Mouse (Mus musculus): ENCODE data around the gene Kcne3.

The Kcne3 gene

DNA sequence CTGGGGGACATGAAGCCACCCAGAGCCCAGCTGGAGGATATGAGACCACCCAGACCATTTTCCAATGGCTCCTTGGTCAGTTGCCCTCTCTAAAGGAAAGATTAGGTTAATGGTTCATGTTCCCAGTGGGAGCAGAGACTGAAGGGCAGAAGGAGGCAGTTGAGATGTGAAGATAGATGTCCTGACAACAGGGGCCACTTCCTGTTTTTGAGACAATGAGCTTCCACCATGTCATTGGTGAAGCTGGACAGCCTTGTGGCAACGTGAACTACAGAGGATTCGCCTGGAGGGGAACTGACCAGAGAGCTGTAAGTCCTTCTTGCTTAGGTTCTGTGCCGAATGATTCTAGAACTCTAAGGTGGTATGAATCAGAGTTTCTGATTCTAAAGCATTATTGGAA lies at the start of gene Kcne3:
Gene Kcne3, plus strand, starts transcription at position 234 of the 400 bp plus-strand sequence.
- in situ Hi-C loops (cut with MboI, MseI), result no loop called here

DNA sequence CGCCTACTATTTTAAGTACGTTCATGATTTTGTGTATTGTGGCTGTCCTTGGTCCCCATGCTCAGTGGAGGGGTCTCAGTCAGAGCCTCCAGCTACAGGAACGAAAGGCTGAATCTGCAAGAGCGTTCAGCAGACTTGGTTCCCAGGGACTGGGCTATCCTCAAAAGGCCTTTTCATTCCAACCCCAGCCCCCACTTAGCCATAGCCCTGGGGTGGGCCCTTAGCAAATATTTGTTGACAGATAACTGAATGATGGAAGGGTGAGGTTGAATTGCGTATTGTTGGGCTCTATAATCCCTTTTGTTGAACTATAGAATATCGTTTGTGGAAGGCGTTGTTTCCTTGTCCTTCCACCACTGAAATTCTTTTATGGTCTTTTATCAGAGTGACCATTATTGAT lies 49.8 kb upstream of the Kcne3 start:
- in situ Hi-C loops (cut with MboI, MseI), result no loop called here

DNA sequence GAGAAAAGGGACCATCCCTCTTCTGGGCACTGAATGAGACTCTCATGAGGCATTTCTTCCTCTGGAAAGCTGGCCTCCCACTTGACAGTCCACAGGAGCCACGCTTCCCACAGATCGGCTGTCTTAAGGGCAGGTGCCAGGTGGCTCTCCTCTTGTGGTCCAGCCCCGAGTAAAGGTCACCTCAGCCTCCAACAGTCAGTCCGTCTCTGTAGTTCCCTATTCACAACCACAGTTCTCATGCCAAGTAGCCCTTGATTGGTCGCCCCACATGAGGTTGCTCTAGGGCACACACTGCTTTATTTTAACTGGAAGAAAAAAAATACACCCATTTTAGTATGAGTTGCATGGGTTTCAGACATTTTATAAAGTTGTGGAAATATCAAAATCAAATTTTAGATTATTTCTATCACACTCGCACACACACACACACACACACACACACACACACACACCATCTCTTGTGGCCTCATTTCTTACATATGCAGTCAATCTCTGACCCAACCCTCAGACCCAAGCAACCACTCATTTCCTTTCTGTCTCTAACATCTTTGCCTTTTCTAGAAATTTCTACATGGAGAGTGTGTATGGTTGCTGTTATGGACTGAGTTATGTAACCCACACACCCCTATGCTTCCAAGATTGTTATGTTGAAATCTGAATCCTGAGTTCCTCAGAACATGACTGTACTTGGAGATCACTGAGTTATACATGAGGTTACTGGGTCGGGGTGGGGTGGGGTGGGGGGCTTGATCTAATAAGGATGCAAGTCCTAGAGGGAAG lies 47.9 kb upstream of the Kcne3 start:
- in situ Hi-C loops (cut with MboI, MseI), result no loop called here

DNA sequence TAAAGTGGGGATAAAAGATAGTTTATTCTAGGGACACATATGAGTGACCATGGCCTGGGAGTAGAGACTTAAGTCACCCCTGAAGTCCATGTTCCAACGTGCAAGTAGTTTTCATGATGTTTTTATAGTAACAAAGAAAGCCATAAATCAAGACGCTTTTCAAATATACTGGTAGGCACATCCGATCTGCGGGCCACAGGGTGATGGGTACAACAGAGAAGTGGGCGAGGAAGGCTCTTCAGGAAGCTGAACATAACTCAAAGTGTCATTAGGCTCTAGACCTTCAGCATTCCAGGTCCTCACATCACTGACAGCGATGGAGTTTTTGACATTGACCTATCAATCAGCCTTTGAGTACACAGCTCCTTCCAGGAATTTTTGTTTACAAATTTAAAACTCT lies 45.7 kb upstream of the Kcne3 start:
- in situ Hi-C loops (cut with MboI, MseI), result no loop called here

- in situ Hi-C loops (cut with MboI, MseI), result no loop called here
Observed at GRCm38 (mm10) chr7:100132379-100132778, 43.9 kb upstream of the Kcne3 start.

DNA sequence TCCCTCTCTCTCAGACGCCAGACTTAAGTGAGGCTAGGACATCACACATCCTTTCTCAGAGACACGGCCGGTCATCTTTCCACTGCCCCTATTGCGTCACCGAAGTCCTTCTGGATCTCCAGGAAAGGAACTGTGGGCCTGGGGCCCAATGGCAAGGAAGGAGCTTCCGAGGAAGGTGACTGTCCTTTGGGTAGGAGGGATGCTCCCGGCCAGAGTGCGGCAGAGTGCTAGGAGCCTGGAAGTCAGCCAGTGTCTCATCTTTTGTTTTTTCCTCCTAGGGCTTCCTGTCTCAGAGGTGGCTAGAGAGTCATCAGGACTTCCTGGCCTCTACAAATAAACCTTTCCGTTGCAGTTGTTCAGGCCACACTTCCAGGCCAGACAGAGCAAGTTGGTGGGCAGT lies 39.3 kb upstream of the Kcne3 start:
- in situ Hi-C loops (cut with MboI, MseI), result no loop called here

DNA sequence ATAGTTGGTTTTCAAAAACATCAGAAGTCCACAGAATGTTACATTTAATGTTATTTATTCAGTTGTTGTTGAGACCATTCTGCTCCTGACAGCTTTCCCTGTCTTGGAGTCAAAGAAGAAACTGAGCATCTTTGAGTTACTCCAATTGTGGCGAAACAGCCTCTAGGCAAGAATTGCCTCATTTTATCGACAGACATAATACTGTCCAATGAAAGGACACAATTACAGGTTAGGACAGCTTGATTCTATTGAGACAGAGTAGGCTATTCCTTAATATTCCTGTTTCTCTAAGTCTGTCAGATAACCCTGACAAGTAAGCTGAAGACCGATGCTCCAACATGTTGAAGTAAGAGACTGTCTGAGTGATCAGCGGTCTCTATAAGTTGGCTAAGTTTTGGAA lies 38.2 kb upstream of the Kcne3 start:
- in situ Hi-C loops (cut with MboI, MseI), result no loop called here

DNA sequence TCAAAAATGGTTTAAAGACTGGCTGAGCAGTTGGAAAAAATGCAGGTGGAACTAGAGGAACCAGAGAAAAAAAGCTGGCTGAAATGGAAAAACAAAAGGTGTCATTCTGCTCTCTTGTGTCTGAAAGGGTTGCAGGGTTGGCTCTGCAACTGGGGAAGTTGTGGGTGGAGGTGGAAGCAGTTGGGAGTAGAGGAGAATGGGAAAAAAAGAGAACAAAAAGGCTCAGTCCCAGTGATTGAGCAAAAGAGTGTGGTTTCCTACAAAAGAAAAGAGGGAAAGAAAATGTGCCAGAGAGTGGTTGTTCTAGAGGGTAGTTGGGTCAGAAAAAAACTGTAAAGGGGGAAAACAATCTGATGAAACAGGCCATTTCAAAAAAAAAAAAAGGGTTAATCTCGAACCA lies 35.7 kb upstream of the Kcne3 start:
- in situ Hi-C loops (cut with MboI, MseI), result no loop called here

DNA sequence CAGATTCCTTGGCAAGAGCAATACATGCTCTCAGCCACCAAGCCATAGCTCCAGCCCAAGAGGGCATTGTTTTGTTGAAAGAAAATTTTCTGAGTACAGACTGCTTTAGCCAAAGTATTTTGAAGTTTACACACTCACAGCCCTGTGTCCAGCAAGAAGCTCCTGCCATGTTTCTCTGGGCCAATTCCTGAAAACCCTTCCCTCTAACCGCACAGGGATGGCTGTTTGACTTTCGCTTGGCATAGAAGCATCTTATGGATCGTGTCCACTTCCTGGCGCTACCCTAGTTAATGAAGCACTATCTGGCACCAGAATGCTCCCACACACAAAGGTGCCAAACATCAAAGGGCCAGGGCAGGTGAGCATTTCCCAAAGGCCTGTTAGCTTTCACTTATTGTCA lies 27.7 kb upstream of the Kcne3 start:
- in situ Hi-C loops (cut with MboI, MseI), result no loop called here

DNA sequence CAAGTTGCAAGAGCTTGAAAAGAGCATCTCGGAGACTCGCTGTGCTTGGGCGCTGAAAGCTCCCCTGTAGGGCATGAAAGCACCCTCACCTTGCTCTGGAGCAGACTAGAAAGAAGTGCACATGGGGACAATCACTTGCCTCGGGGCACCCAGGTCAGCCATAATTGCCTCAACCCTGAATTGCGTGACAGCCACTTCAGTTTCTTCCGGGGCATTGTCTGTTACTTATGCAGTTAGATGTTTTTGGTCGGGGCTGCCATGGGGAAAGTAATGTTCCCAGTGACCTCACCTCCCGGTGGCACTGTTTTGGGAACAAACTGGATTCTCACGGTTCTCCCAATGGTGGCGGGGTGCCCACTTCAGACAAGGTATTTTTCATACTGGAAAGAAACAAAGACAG lies 26.2 kb upstream of the Kcne3 start:
- in situ Hi-C loops (cut with MboI, MseI), result no loop called here

GRCm38 (mm10) chr7:100150626-100151025 lies 25.7 kb upstream of the Kcne3 start:
- in situ Hi-C loops (cut with MboI, MseI), result no loop called here

GRCm38 (mm10) chr7:100157669-100158068 lies 18.6 kb upstream of the Kcne3 start:
- in situ Hi-C loops (cut with MboI, MseI), result no loop called here

DNA sequence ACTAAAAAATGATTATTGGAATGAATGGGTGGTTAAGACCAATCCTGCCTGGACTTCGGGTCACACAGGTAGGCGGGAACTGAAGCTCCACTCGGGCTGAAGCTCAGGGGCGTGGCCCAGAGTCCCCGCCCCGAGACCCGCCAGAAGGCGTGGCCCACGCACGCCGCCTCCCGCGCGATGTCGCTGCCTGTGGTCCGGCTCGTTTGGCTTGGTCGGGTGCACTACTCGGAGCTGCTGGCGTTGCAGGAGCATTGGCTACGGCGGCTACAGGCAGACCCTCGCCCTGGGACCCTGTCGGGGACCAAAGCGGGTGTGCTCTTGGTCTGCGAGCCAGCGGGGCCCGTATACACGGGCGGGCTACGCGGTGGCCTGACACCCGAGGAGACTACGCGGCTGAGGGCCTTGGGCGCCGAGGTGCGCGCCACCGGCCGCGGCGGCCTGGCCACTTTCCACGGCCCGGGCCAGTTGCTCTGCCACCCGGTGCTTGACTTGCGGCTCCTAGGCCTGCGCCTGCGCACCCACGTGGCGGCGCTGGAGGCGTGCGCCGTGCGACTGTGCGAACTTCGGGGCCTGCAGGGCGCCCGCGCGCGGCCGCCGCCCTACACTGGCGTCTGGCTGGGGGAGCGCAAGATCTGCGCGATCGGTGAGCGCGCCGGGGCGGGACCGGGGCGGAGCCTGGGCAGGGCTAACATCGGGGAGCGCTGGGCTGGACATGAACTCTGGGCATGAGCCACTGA lies 17.0 kb upstream of the Kcne3 start, which contains the start of gene Lipt2:
Gene Lipt2, plus strand, starts transcription at position 173 of the 737 bp plus-strand sequence.
- in situ Hi-C loops (cut with MboI, MseI), result no loop called here

DNA sequence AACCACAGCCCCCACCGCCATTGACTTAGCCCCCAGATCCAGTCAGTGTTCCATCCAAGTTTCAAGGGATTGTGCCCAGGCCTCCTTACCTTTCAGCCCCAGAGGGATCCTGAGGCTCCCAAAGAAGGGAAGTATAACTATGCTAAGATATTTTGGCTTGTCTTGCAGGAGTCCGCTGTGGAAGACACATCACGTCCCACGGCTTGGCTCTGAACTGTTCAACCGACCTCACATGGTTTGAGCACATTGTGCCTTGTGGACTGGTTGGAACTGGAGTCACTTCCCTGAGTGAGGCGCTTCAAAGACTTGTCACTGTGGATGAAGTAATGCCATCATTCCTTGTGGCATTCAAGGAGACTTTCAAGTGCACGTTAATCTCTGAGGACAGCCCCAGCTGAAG lies 16.3 kb upstream of the Kcne3 start:
- in situ Hi-C loops (cut with MboI, MseI), result no loop called here

- in situ Hi-C loops (cut with MboI, MseI), result no loop called here
Observed at GRCm38 (mm10) chr7:100163506-100163905, 12.8 kb upstream of the Kcne3 start.

GRCm38 (mm10) chr7:100168654-100169053 lies 7.6 kb upstream of the Kcne3 start:
- in situ Hi-C loops (cut with MboI, MseI), result no loop called here

DNA sequence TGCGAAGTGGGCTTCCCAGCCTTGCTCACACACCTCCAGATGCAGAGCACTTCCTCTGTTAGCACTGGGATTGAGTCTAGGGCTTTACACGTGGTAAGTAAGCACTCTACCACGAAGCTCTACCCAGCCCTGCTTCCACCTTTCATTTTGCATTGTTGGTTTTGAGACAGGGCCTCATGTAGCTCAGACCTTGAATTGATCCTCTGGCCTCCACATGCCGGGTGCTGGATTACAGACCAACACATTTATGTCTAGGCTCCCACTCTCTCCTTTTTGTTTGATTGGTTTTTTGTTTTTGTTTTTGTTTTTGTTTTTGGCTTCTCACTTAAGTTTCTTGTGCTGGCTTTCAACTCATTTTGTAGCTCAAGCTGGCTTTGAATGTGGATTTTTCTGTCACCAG lies 5.5 kb upstream of the Kcne3 start:
- in situ Hi-C loops (cut with MboI, MseI), result no loop called here

GRCm38 (mm10) chr7:100178016-100178890 lies 2.0 kb downstream of the Kcne3 start:
- in situ Hi-C loops (cut with MboI, MseI), result no loop called here

GRCm38 (mm10) chr7:100178891-100179233 lies 2.6 kb downstream of the Kcne3 start:
- in situ Hi-C loops (cut with MboI, MseI), result no loop called here

GRCm38 (mm10) chr7:100179394-100179793 lies 3.1 kb downstream of the Kcne3 start:
- in situ Hi-C loops (cut with MboI, MseI), result no loop called here

GRCm38 (mm10) chr7:100179836-100180407 lies 3.6 kb downstream of the Kcne3 start:
- in situ Hi-C loops (cut with MboI, MseI), result no loop called here

- in situ Hi-C loops (cut with MboI, MseI), result no loop called here
Observed at GRCm38 (mm10) chr7:100181176-100181575, 4.9 kb downstream of the Kcne3 start.

Data from T-helper 2 cell (primary cell).